Mouse (Mus musculus): ENCODE measurements at regions not wholly inside any gene's neighbourhood (a gene's known extent, or its start where the extent isn't known, plus 50 kb on each side); places are given as distances from the start of the nearest gene placed in this dataset.

DNA sequence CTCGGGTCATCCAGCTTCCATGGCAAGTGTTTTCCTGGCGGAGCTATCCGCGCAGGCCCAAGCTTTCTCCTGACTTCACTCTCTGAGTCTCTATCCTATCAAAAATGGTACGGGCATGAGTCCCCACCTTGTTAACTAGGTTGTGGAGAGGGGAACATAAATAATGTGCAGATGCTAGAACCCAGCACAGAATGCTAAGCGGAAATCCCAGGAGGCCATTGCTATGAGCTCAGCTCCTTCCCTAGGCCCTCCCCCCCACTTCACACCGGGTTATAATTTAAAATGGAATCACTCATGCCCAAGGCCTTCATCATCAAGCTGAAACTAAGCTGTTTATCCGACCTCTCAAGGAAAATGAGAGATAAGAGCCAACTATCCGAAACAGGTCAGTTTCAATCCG lies 60.4 kb upstream of the Cd83 start:
- no peak for DNase-seq (ENCODE audit: low read depth in 2 of 2, low spot score in 2 of 2)

GRCm38 (mm10) chr13:43725698-43726097 lies 58.9 kb upstream of the Cd83 start:
- peak; percentile 15 to 44 for DNase-seq (ENCODE audit: low read depth in 2 of 2, low spot score in 2 of 2)

- DNase-seq (ENCODE audit: low read depth in 2 of 2, low spot score in 2 of 2): no peak
Observed at GRCm38 (mm10) chr13:43726895-43727341, 57.7 kb upstream of the Cd83 start.

DNA sequence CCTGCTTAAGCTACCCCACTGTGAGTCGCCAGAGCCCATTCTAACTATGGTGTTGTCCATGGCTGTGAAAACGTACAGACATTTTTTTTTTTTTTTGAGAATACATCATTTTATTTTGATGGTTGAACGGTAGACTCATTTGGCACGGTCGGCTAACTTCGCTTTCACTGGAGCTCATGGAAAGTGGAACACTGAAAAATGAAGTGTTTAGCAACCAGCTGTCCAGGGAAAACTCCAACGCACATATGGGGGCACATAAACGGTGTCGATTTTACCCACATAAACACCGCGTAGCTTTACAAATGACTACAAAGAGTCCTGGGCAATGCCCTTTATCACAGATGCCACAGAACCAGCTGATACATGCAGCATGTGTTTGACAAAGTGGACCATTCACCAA lies 55.0 kb upstream of the Cd83 start:
- DNase-seq (ENCODE audit: low read depth in 2 of 2, low spot score in 2 of 2): no peak

- no peak for DNase-seq (ENCODE audit: low read depth in 2 of 2, low spot score in 2 of 2)
Observed at GRCm38 (mm10) chr13:43733061-43733460, 51.5 kb upstream of the Cd83 start.

DNA sequence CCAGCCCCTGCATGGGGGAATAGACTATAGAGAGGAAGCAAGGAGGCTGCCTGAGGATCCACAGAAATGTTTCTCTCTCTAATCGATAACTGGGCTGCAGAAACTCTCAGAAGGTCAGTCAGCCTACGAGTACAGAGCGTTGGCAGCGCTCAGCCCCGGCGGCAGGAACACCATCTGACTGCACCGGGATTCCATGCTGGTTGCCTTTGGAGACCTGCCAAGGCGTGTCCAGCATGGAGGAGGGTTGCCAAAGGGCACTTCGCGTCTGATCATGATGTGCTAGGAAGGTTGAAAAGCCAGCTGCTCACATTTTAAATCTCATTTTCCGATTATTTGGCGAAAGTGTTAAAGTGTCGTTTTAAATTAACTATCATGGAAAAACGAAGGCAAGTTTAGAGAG lies 49.9 kb upstream of the Cd83 start:
- no peak for DNase-seq (ENCODE audit: low read depth in 2 of 2, low spot score in 2 of 2)

All from CD8-positive naive resting alpha-beta T cell, adult 2 months (primary cell).